Mouse (Mus musculus): ENCODE measurements around the gene Arvcf. TPM values are rescaled to one million over a fixed set of nuclear protein-coding genes. Genes with fewer than 3 reads are reported as not detected.

The Arvcf gene
- total RNA-seq, 1 experiment = 48.0 TPM

- in situ Hi-C loops (cut with MboI; ENCODE audit: low sequenced_read_pairs in 2 of 2, unreplicated experiment in 2 of 2) = no loop called here
- Histone ChIP-seq H3K9ac (ENCODE audit: insufficient read depth, low read depth, low read length, poor library complexity, severe bottlenecking) (peak overlapping the region; percentile 65), H3K4me3 (ENCODE audit: insufficient read depth in 1 of 2, low read depth in 1 of 2, low read length in 2 of 2, poor library complexity in 1 of 2, severe bottlenecking in 1 of 2) (peak overlapping the region; percentile 70 to 84), H3K27ac (ENCODE audit: insufficient read depth, low read depth, low read length, poor library complexity, severe bottlenecking) (no peak overlapping the region), H3K4me1 (ENCODE audit: control insufficient read depth in 2 of 2, insufficient read depth in 2 of 2, low read length in 2 of 2, poor library complexity in 1 of 2) (peaks cover 2 to 11% of the 10 kb centered on the region in 2 experiments; a peak in 2 of 4 replicates), H3K36me3 (ENCODE audit: control insufficient read depth, insufficient read depth, low read length, poor library complexity, severe bottlenecking) (no peaks in the 10 kb centered on the region), H3K9me3 (ENCODE audit: control insufficient read depth, insufficient read depth, low read depth, low read length) (no peaks in the 10 kb centered on the region)
- no peak for TF ChIP-seq CHD2 (IDR thresholded peaks at IDR 0.05; ENCODE audit: low read depth, low read length)
- TF ChIP-seq ZC3H11A (IDR thresholded peaks at IDR 0.05; ENCODE audit: borderline replicate concordance, low read depth, low read length) = no peak
- TF ChIP-seq HCFC1 (IDR thresholded peaks at IDR 0.05; ENCODE audit: borderline replicate concordance, insufficient read depth, low read length) = no peak
- TF ChIP-seq MAFK (IDR thresholded peaks at IDR 0.05; ENCODE audit: insufficient read depth, low read depth, low read length) = no peak
- no peak for TF ChIP-seq ZNF384 (IDR thresholded peaks at IDR 0.05; ENCODE audit: low read depth, low read length)
- DNase-seq (ENCODE audit: low read depth, low spot score) = no peak
Observed at GRCm38 (mm10) chr16:18342650-18343570, 5.1 kb upstream of the Arvcf start.

GRCm38 (mm10) chr16:18343778-18344177 is 4.2 kb upstream of the Arvcf start:
- peak overlapping the region; percentile 70 to 84 for H3K4me3 ChIP-seq (ENCODE audit: insufficient read depth in 1 of 2, low read depth in 1 of 2, low read length in 2 of 2, poor library complexity in 1 of 2, severe bottlenecking in 1 of 2)
- H3K36me3 ChIP-seq (ENCODE audit: control insufficient read depth, insufficient read depth, low read length, poor library complexity, severe bottlenecking) = no peaks in the 10 kb centered on the region
- no peaks in the 10 kb centered on the region for H3K9me3 ChIP-seq (ENCODE audit: control insufficient read depth, insufficient read depth, low read depth, low read length)
- no peak overlapping the region for H3K27ac ChIP-seq (ENCODE audit: insufficient read depth, low read depth, low read length, poor library complexity, severe bottlenecking)
- TF ChIP-seq MAFK (IDR thresholded peaks at IDR 0.05; ENCODE audit: insufficient read depth, low read depth, low read length) (no peak), CHD2 (IDR thresholded peaks at IDR 0.05; ENCODE audit: low read depth, low read length) (no peak), ZNF384 (IDR thresholded peaks at IDR 0.05; ENCODE audit: low read depth, low read length) (no peak), HCFC1 (IDR thresholded peaks at IDR 0.05; ENCODE audit: borderline replicate concordance, insufficient read depth, low read length) (no peak), ZC3H11A (IDR thresholded peaks at IDR 0.05; ENCODE audit: borderline replicate concordance, low read depth, low read length) (no peak)
- H3K4me1 ChIP-seq (ENCODE audit: control insufficient read depth in 2 of 2, insufficient read depth in 2 of 2, low read length in 2 of 2, poor library complexity in 1 of 2) = peaks cover 2 to 11% of the 10 kb centered on the region in 2 experiments; a peak in 2 of 4 replicates
- peak; percentile 89 for DNase-seq (ENCODE audit: low read depth, low spot score)
- in situ Hi-C loops (cut with MboI; ENCODE audit: low sequenced_read_pairs in 2 of 2, unreplicated experiment in 2 of 2) = no loop called here
- peak overlapping the region; percentile 65 for H3K9ac ChIP-seq (ENCODE audit: insufficient read depth, low read depth, low read length, poor library complexity, severe bottlenecking)

DNA sequence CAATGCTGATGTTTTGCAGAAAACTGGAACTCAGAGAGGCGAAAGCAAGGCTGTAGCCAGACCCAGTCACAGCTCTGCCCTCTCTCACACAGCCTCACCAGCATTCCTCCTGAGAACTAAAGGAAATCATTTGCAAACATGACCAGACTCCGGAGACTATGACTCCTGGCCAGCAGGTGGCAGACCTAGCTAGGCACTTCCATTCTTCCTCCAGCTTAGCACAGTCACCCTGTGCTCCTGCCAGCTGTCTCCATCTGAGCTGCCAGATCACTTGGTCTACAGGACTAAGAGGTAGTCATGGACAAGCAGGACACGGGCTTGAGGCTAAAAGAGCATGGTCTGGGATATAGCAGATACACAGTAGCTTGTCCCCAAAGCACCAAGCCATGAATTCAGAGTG is 2.7 kb upstream of the Arvcf start:
- no peak overlapping the region for H3K9ac ChIP-seq (ENCODE audit: insufficient read depth, low read depth, low read length, poor library complexity, severe bottlenecking)
- no peaks in the 10 kb centered on the region for H3K36me3 ChIP-seq (ENCODE audit: control insufficient read depth, insufficient read depth, low read length, poor library complexity, severe bottlenecking)
- DNase-seq (ENCODE audit: low read depth, low spot score) = peak; percentile 79
- no peak for TF ChIP-seq CHD2 (IDR thresholded peaks at IDR 0.05; ENCODE audit: low read depth, low read length)
- peak; percentile 38; the same call in 1 of the 2 replicates for TF ChIP-seq HCFC1 (IDR thresholded peaks at IDR 0.05; ENCODE audit: borderline replicate concordance, insufficient read depth, low read length)
- TF ChIP-seq ZC3H11A (IDR thresholded peaks at IDR 0.05; ENCODE audit: borderline replicate concordance, low read depth, low read length) = peak; percentile 75; the same call in 1 of the 2 replicates
- 0 out of 2 replicates have a peak, but pooled peaks have one; percentile 32 for TF ChIP-seq MAFK (IDR thresholded peaks at IDR 0.05; ENCODE audit: insufficient read depth, low read depth, low read length)
- no peak for TF ChIP-seq ZNF384 (IDR thresholded peaks at IDR 0.05; ENCODE audit: low read depth, low read length)
- in situ Hi-C loops (cut with MboI; ENCODE audit: low sequenced_read_pairs in 2 of 2, unreplicated experiment in 2 of 2) = no loop called here
- no peaks in the 10 kb centered on the region for H3K9me3 ChIP-seq (ENCODE audit: control insufficient read depth, insufficient read depth, low read depth, low read length)
- no peak overlapping the region for H3K27ac ChIP-seq (ENCODE audit: insufficient read depth, low read depth, low read length, poor library complexity, severe bottlenecking)
- peaks cover 2 to 11% of the 10 kb centered on the region in 2 experiments; a peak in 2 of 4 replicates for H3K4me1 ChIP-seq (ENCODE audit: control insufficient read depth in 2 of 2, insufficient read depth in 2 of 2, low read length in 2 of 2, poor library complexity in 1 of 2)
- H3K4me3 ChIP-seq (ENCODE audit: insufficient read depth in 1 of 2, low read depth in 1 of 2, low read length in 2 of 2, poor library complexity in 1 of 2, severe bottlenecking in 1 of 2) = no peak overlapping the region

DNA sequence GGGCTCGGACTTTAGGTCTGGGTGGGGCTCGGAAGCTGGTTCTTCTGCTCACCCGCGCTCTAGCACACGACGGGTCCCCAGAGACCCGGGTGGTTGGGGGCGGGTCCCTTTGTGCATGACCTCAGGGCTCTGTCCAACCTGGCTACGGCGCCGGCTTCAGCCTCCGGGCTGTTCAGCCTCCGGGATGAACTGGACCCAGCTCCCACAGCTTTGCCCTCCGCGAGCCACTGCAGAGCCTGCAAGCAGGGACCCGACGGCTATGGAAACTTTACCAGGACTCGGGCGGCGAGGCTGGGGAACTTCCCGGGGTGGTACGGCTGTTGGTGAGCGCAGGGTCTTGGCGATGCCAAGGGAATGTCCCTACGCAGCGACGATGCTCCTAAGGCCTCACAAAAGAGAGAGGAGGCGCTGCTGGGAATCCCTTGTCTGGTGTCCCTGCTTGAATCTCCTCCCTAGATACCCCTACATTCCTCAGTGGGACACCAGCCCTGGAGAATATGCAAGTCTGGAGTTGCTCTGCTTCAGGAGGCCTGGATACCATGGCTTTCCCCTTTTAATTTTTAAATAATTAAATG is 706 bp downstream of the Arvcf start:
- Histone ChIP-seq H3K9ac (ENCODE audit: insufficient read depth, low read depth, low read length, poor library complexity, severe bottlenecking) (peak overlapping the region; percentile 70), H3K4me3 (ENCODE audit: insufficient read depth in 1 of 2, low read depth in 1 of 2, low read length in 2 of 2, poor library complexity in 1 of 2, severe bottlenecking in 1 of 2) (peak overlapping the region; percentile 80 to 97), H3K4me1 (ENCODE audit: control insufficient read depth in 2 of 2, insufficient read depth in 2 of 2, low read length in 2 of 2, poor library complexity in 1 of 2) (peaks cover 0 to 8% of the 10 kb centered on the region in 2 experiments; a peak in 1 of 4 replicates), H3K9me3 (ENCODE audit: control insufficient read depth, insufficient read depth, low read depth, low read length) (no peaks in the 10 kb centered on the region), H3K36me3 (ENCODE audit: control insufficient read depth, insufficient read depth, low read length, poor library complexity, severe bottlenecking) (no peaks in the 10 kb centered on the region), H3K27ac (ENCODE audit: insufficient read depth, low read depth, low read length, poor library complexity, severe bottlenecking) (no peak overlapping the region)
- no peak for DNase-seq (ENCODE audit: low read depth, low spot score)
- TF ChIP-seq CHD2 (IDR thresholded peaks at IDR 0.05; ENCODE audit: low read depth, low read length) = no peak
- no peak for TF ChIP-seq HCFC1 (IDR thresholded peaks at IDR 0.05; ENCODE audit: borderline replicate concordance, insufficient read depth, low read length)
- no peak for TF ChIP-seq ZNF384 (IDR thresholded peaks at IDR 0.05; ENCODE audit: low read depth, low read length)
- no peak for TF ChIP-seq ZC3H11A (IDR thresholded peaks at IDR 0.05; ENCODE audit: borderline replicate concordance, low read depth, low read length)
- no peak for TF ChIP-seq MAFK (IDR thresholded peaks at IDR 0.05; ENCODE audit: insufficient read depth, low read depth, low read length)
- in situ Hi-C loops (cut with MboI; ENCODE audit: low sequenced_read_pairs in 2 of 2, unreplicated experiment in 2 of 2) = no loop called here
